Mouse (Mus musculus) retina, postnatal 1 day (tissue): ENCODE results near the gene Csl.

Experiments used
- DNase-seq: peaks from one replicate; pipeline ENCODE4 v3.0.0-alpha.2; 2012

The Csl gene

GRCm38 (mm10) chr10:99759558-99759957, at the start of gene Csl:
Csl (minus strand) TSS chr10:99759658.
- DNase-seq = no peak

DNA sequence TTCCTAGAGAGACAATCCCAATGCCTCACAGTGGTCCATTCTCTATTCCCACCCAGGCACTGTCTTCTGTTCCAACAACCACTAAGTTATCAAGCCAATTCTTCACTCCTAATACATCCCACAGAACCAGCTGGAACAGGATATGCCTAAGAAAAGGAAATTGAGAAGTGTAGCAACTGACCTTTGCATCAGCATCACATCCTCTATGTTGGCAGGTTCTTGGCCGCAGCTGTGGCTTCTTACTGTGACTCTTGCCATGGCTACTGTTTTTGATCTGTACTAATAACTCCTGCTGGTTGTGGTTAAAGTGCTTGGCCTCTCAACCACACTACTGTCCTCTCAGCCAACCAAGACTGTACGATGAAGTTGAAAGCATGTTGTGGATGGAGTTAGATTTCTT, 30.0 kb upstream of the Csl start:
- DNase-seq = no peak

- DNase-seq = no peak
These were observed 15.0 kb upstream of the Csl start for GRCm38 (mm10) chr10:99774228-99775120.

- DNase-seq = no peak
These were observed 9.3 kb downstream of the Csl start for GRCm38 (mm10) chr10:99750146-99750545.

DNA sequence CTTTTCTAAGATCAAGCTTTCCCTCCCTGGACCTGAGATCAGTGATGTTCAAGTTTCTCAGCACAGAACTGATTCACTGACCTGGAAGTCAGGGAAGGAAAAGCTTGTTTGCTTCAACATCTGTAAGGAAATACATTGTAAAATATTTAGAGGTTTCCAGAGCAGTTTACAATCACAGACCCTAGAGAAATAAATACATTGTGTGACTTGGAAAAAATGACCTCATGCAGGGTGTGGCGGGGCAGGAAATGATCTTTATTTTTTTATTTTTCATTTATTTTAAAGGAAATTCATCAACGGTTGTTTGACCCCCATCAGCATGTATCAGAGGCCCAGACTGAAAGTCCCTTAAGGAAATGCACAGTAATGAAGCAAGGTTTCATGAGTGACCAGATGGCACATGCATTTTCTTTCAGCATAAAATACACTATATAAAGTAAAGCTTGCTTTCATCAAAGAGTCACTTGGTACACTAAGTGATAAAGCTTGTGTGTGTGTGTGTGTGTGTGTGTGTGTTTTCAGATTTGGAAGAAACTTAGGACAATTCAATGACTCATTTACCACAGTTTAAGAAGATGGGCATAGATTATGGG, 10.7 kb downstream of the Csl start:
- DNase-seq = peak; percentile 18

DNA sequence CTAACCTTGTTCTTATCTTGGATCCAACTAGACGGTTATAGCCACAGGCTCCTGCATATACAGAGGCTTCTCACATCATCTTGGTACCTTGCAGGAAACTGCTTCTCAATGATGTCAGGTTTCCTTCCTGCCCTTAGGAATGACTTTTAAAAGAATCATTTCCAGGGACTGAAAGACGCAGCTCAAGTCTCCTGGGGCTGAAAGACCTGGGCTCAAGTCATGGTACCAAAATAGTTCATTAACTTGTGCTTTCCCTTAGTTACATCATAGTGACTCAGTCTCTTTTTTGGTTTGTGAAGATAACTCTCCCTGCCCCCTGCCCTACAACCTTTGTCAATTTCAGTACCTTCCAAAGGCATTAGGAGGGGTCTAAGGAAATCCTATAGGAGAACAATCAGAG, 11.4 kb downstream of the Csl start:
- no peak for DNase-seq

DNA sequence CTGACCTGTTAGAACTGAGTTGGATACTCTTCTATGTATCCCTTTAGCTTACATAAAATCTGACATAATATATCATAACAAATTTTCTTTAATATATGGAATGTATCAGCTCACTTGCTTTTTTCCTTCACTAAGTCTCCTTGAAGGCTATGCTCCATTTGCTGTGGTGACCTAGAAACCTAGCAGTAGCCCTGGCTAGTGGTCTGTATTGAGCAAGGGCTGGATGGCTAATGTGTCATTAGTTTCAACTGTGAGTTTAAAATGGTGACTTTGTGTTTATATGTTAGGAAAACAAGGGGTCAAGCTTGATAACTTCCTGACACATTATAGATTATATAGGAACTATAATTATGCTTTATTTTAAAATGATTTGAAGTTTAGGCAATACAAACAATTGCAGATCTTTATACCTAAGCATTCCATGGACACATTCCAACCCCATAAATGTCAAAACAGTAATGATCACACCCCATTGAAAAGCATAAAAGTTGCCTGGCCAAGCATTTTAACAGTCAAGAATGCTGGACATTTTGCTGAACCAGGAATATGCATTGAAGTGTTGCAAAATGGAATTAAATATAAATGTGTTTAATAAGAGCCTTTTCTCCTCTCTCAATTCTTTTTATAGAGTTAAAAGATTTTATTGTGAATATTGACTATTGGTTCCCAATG, 17.7 kb downstream of the Csl start:
- no peak for DNase-seq

DNA sequence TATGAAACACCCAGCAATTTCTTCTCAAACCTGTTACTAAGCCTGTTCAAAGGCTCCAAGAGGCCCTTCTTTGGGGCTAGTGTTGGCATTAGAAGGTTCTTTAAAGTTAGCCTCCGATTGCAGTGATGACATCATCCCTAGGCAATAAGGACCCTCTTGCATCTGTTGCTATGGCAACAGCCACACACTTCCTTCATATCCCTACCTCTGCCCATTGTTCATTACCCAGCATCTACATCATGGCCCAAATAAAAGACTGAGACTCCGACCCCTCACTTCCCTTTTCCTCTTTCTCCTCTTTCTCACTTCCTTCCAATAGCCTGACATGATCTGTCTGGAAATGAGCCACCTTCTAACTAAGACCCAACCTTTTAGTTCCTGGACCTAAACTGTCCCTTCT, 46.3 kb downstream of the Csl start:
- DNase-seq = no peak

- DNase-seq = no peak
These were observed 47.9 kb downstream of the Csl start for GRCm38 (mm10) chr10:99711567-99711966.
